Mouse (Mus musculus) MEL (cell line): Measurements from ENCODE around the gene Garem2. TPM values are rescaled to one million over a fixed set of nuclear protein-coding genes. Genes with fewer than 3 reads are reported as not detected.
A peak's percentile ranks its signal among the peaks of the same experiment; 100 is the strongest.

ENCODE experiments used
- DNase-seq: peaks from one replicate; pipeline ENCODE4 v3.0.0; 2011; ENCODE audit warnings: low read depth, low spot score
- H3K27ac ChIP-seq: 2 replicates; pipeline ENCODE4 v1.5.1; 2012; ENCODE audit warnings: low read depth, mild to moderate bottlenecking, control low read depth, low read length, moderate library complexity; ENCODE audit not compliant: control insufficient read depth
- H3K27me3 ChIP-seq, 2 experiments: fragments of 150-350 bp in 1 of 2; sonication (generic) in 1 of 2; 2 replicates each; pipeline ENCODE4 v1.6.1; 2012; ENCODE audit warnings: low read length in 2 of 2, mild to moderate bottlenecking in 2 of 2, improper control_type of control experiment in 1 of 2, moderate library complexity in 1 of 2; ENCODE audit not compliant: insufficient read depth in 2 of 2, control insufficient read depth in 1 of 2
- H3K36me3 ChIP-seq, 2 experiments: 2 replicates each; pipeline ENCODE4 v1.6.1; 2012 to 2014; ENCODE audit warnings: low read length in 2 of 2, improper control_type of control experiment in 1 of 2, inconsistent platforms in 1 of 2, mild to moderate bottlenecking in 1 of 2; ENCODE audit not compliant: insufficient read depth in 2 of 2, control insufficient read depth in 1 of 2
- H3K4me1 ChIP-seq, 2 experiments: fragments of 150-350 bp in 1 of 2; sonication (generic) in 1 of 2; 2 replicates each; pipeline ENCODE4 v1.6.1; 2012; ENCODE audit warnings: low read length in 2 of 2, improper control_type of control experiment in 1 of 2, mild to moderate bottlenecking in 1 of 2; ENCODE audit not compliant: insufficient read depth in 2 of 2, control insufficient read depth in 1 of 2
- H3K4me3 ChIP-seq, 2 experiments: fragments of 150-350 bp in 1 of 2; sonication (generic) in 1 of 2; 2 replicates each; pipeline ENCODE4 v1.5.1; 2012; ENCODE audit warnings: low read depth in 2 of 2, low read length in 2 of 2, mild to moderate bottlenecking in 2 of 2, moderate library complexity in 2 of 2, control low read depth in 1 of 2, improper control_type of control experiment in 1 of 2; ENCODE audit not compliant: control insufficient read depth in 1 of 2, insufficient read depth in 1 of 2
- H3K79me2 ChIP-seq: 2 replicates; pipeline ENCODE4 v1.6.1; 2012; ENCODE audit warnings: mild to moderate bottlenecking, low read length, moderate library complexity; ENCODE audit not compliant: control insufficient read depth, poor library complexity, insufficient read depth
- H3K9ac ChIP-seq: 2 replicates; pipeline ENCODE4 v1.6.1; 2012; ENCODE audit warnings: low read depth, mild to moderate bottlenecking, control low read depth, low read length, moderate library complexity; ENCODE audit not compliant: control insufficient read depth, poor library complexity, severe bottlenecking
- H3K9me3 ChIP-seq: fragments of 150-350 bp; sonication (generic); replicated peaks from 2 replicates; pipeline ENCODE4 v1.6.1; 2012; ENCODE audit warnings: mild to moderate bottlenecking, low read length, improper control_type of control experiment, moderate library complexity; ENCODE audit not compliant: insufficient read depth
- CTCF ChIP-seq, 3 experiments: IDR thresholded peaks in 2 of 3; conservative IDR thresholded peaks in 1 of 3; 2 replicates each; pipeline ENCODE4 v1.5.1; 2011 to 2012; ENCODE audit warnings: low read length in 3 of 3, low read depth in 2 of 3, mild to moderate bottlenecking in 2 of 3, improper control_type of control experiment in 1 of 3, inconsistent platforms in 1 of 3, mixed read lengths in 1 of 3, moderate library complexity in 1 of 3; ENCODE audit not compliant: control insufficient read depth in 1 of 3, insufficient read depth in 1 of 3, poor library complexity in 1 of 3, severe bottlenecking in 1 of 3
- GABPA ChIP-seq: IDR thresholded peaks from 2 replicates; pipeline ENCODE4 v1.6.1; 2012; ENCODE audit warnings: low read depth, mild to moderate bottlenecking, inconsistent platforms, low read length, improper control_type of control experiment, moderate library complexity
- HCFC1 ChIP-seq: IDR thresholded peaks from 2 replicates; pipeline ENCODE4 v1.6.1; 2012; ENCODE audit warnings: low read depth, mild to moderate bottlenecking, inconsistent platforms, low read length, improper control_type of control experiment, moderate library complexity
- JUND ChIP-seq: IDR thresholded peaks from 2 replicates; pipeline ENCODE4 v1.6.1; 2011; ENCODE audit warnings: low read depth, mild to moderate bottlenecking, improper control_type of control experiment, low read length
- KAT2A ChIP-seq: conservative IDR thresholded peaks from 2 replicates; pipeline ENCODE4 v1.6.1; 2012; ENCODE audit warnings: low read depth, low read length, improper control_type of control experiment, inconsistent platforms
- MAFK ChIP-seq: IDR thresholded peaks from 2 replicates; pipeline ENCODE4 v1.6.1; 2011; ENCODE audit warnings: low read depth, mild to moderate bottlenecking, low read length, improper control_type of control experiment, borderline replicate concordance
- MXI1 ChIP-seq: IDR thresholded peaks from 2 replicates; pipeline ENCODE4 v1.6.1; 2011; ENCODE audit warnings: mild to moderate bottlenecking, low read depth, low read length, improper control_type of control experiment
- MYB ChIP-seq: IDR thresholded peaks from 2 replicates; pipeline ENCODE4 v1.6.1; 2011; ENCODE audit warnings: mild to moderate bottlenecking, low read depth, low read length, improper control_type of control experiment
- RCOR1 ChIP-seq: IDR thresholded peaks from 2 replicates; pipeline ENCODE4 v1.6.1; 2012; ENCODE audit warnings: low read depth, mild to moderate bottlenecking, inconsistent platforms, low read length, improper control_type of control experiment
- SIN3A ChIP-seq: IDR thresholded peaks from 2 replicates; pipeline ENCODE4 v1.6.1; 2012; ENCODE audit warnings: low read length, improper control_type of control experiment, inconsistent platforms
- TAL1 ChIP-seq: IDR thresholded peaks from 2 replicates; pipeline ENCODE4 v1.6.1; 2012; ENCODE audit warnings: mild to moderate bottlenecking, inconsistent platforms, low read length, moderate library complexity, mixed read lengths
- TCF12 ChIP-seq: IDR thresholded peaks from 2 replicates; pipeline ENCODE4 v1.6.1; 2014; ENCODE audit warnings: low read depth, mild to moderate bottlenecking, inconsistent platforms, low read length, improper control_type of control experiment, moderate library complexity
- UBTF ChIP-seq: IDR thresholded peaks from 2 replicates; pipeline ENCODE4 v1.6.1; 2012; ENCODE audit warnings: low read depth, mild to moderate bottlenecking, inconsistent platforms, low read length, improper control_type of control experiment, moderate library complexity, borderline replicate concordance; ENCODE audit not compliant: insufficient read depth
- USF1 ChIP-seq: IDR thresholded peaks from 2 replicates; pipeline ENCODE4 v1.6.1; 2014; ENCODE audit warnings: low read depth, mild to moderate bottlenecking, inconsistent platforms, low read length, improper control_type of control experiment, moderate library complexity
- USF2 ChIP-seq, 2 experiments: IDR thresholded peaks; 2 replicates each; pipeline ENCODE4 v1.6.1; 2011 to 2012; ENCODE audit warnings: improper control_type of control experiment in 2 of 2, low read length in 2 of 2, borderline replicate concordance in 1 of 2, inconsistent platforms in 1 of 2, low read depth in 1 of 2, mild to moderate bottlenecking in 1 of 2; ENCODE audit not compliant: insufficient read depth in 1 of 2
- ZMIZ1 ChIP-seq: IDR thresholded peaks from 2 replicates; pipeline ENCODE4 v1.6.1; 2012; ENCODE audit warnings: low read depth, mild to moderate bottlenecking, inconsistent platforms, low read length, improper control_type of control experiment, moderate library complexity
- polyA plus RNA-seq, 2 experiments: library from polyadenylated mRNA; stranded (reverse) in 1 of 2; unstranded in 1 of 2; fragments of >175 nt in 1 of 2; fragments of >200 nt in 1 of 2; gene quantifications; 2 replicates each; pipeline versions ENCODE4 v1.2.1 to v1.2.4; 2012; ENCODE audit warnings: low replicate concordance in 2 of 2, low read depth in 1 of 2; ENCODE audit not compliant: insufficient read length in 2 of 2, insufficient read depth in 1 of 2, missing spikeins in 1 of 2
- total RNA-seq: library from RNA; depleted of rRNA; stranded (reverse); fragments of 300-350 nt; gene quantifications from 2 replicates; pipeline ENCODE4 v1.2.3, GENCODE M21; 2012

The Garem2 gene
- total and polyA plus RNA-seq, 3 experiments = 0.04 TPM; not detected in 2

GRCm38 (mm10) chr5:30110371-30111060 is 5.6 kb downstream of the Garem2 start:
- no peak overlapping the region for H3K4me3 ChIP-seq
- no peaks in the 10 kb centered on the region for H3K9me3 ChIP-seq
- no peaks in the 10 kb centered on the region for H3K4me1 ChIP-seq
- H3K9ac ChIP-seq = no peak overlapping the region
- TF ChIP-seq TAL1 (no peak), MAFK (no peak), TCF12 (no peak), USF1 (no peak), UBTF (no peak), MXI1 (no peak), HCFC1 (no peak), SIN3A (no peak), ZMIZ1 (no peak), GABPA (no peak), RCOR1 (no peak), JUND (no peak)
- TF ChIP-seq, all 39 proteins: peak for 0
- no peaks in the 10 kb centered on the region for H3K79me2 ChIP-seq
- no peaks in the 10 kb centered on the region for H3K36me3 ChIP-seq
- H3K27me3 ChIP-seq = no peaks in the 10 kb centered on the region; a peak in 1 of 4 replicates
- no peak overlapping the region for H3K27ac ChIP-seq
- DNase-seq = no peak

- Histone ChIP-seq H3K36me3 (no peaks in the 10 kb centered on the region), H3K27ac (no peak overlapping the region), H3K9me3 (no peaks in the 10 kb centered on the region), H3K27me3 (no peaks in the 10 kb centered on the region; a peak in 1 of 4 replicates), H3K4me1 (no peaks in the 10 kb centered on the region), H3K9ac (no peak overlapping the region), H3K4me3 (no peak overlapping the region), H3K79me2 (no peaks in the 10 kb centered on the region)
- TF ChIP-seq USF2 (IDR thresholded peaks at IDR 0.05; ENCODE audit: borderline replicate concordance in 1 of 2, insufficient read depth in 1 of 2, low read depth in 1 of 2, low read length in 2 of 2) (no peak), KAT2A (no peak), TCF12 (no peak)
- DNase-seq = no peak
Observed at GRCm38 (mm10) chr5:30111126-30111525, 6.2 kb downstream of the Garem2 start.

GRCm38 (mm10) chr5:30111771-30112170 is 6.8 kb downstream of the Garem2 start:
- Histone ChIP-seq H3K9ac (no peak overlapping the region), H3K27me3 (no peaks in the 10 kb centered on the region; a peak in 1 of 4 replicates), H3K4me1 (no peaks in the 10 kb centered on the region)

More at GRCm38 (mm10) chr5:30111771-30112170, 6.8 kb downstream of the Garem2 start:
- no peak overlapping the region for H3K4me3 ChIP-seq
- no peaks in the 10 kb centered on the region for H3K36me3 ChIP-seq
- TF ChIP-seq CTCF (IDR thresholded peaks at IDR 0.05 in 2 of 3, conservative IDR thresholded peaks at IDR 0.05 in 1 of 3; ENCODE audit: control insufficient read depth in 1 of 3, insufficient read depth in 1 of 3, low read depth in 2 of 3, low read length in 3 of 3, poor library complexity in 1 of 3, severe bottlenecking in 1 of 3) (peak in 1 of 3 experiments; percentile 29; a peak in 2 of 6 replicates), MYB (no peak)
- TF ChIP-seq, all 39 proteins: peak for 1
- Histone ChIP-seq H3K27ac (no peak overlapping the region), H3K9me3 (no peaks in the 10 kb centered on the region), H3K79me2 (no peaks in the 10 kb centered on the region)
- peak; percentile 21 for DNase-seq
